Mouse (Mus musculus) ovary, adult 10 weeks (tissue): ENCODE measurements around the gene Pnmal2. TPM values are rescaled to one million over a fixed set of nuclear protein-coding genes. Genes with fewer than 3 reads are reported as not detected.

Source experiments
- polyA plus RNA-seq: library from polyadenylated mRNA; stranded (reverse); fragments of 350-450 nt; fragmentation: Illumina TruSeq; extraction: RNeasy Lipid Tissue Mini Kit (QIAGEN cat#74804); gene quantifications from one replicate; pipeline ENCODE4 v1.2.3, GENCODE M21; 2014

The Pnmal2 gene
- polyA plus RNA-seq, result 4.2 TPM

GRCm38 (mm10) chr7:16944061-16944807, at the start of gene Pnmal2:
Pnmal2 (plus strand) TSS chr7:16944682.

GRCm38 (mm10) chr7:16906281-16906680, 38.2 kb upstream of the Pnmal2 start, which contains the start of gene Ptgir:
Ptgir (plus strand) TSS chr7:16906490.

GRCm38 (mm10) chr7:16924037-16924834, 20.2 kb upstream of the Pnmal2 start, which contains the start of gene Calm3:
Calm3 (minus strand) TSS chr7:16924114.

GRCm38 (mm10) chr7:16959539-16960187, 15.2 kb downstream of the Pnmal2 start, which contains the start of gene Pnmal1:
Pnmal1 (plus strand) TSS chr7:16959679.

GRCm38 (mm10) chr7:16982859-16983568, 38.5 kb downstream of the Pnmal2 start, which contains the start of gene Gm42372:
Gm42372 (plus strand) TSS chr7:16983086.

GRCm38 (mm10) chr7:16992451-16992807, 47.9 kb downstream of the Pnmal2 start, which contains the start of gene Ccdc8:
Ccdc8 (plus strand) TSS chr7:16992708.

Other genes starting within 250 kb of the Pnmal2 start
- not detected for gene Ceacam9, start 222.8 kb upstream of the Pnmal2 start, polyA plus RNA-seq
- 64.2 TPM for gene Ap2s1, start 206.3 kb upstream of the Pnmal2 start, polyA plus RNA-seq
- 7.4 TPM for gene Slc1a5, start 163.3 kb upstream of the Pnmal2 start, polyA plus RNA-seq
- gene Strn4, start 128.8 kb upstream of the Pnmal2 start, polyA plus RNA-seq, result 27.4 TPM
- 7.8 TPM for gene Fkrp, start 128.0 kb upstream of the Pnmal2 start, polyA plus RNA-seq
- 0.46 TPM for gene Prkd2, start 101.8 kb upstream of the Pnmal2 start, polyA plus RNA-seq
- gene Dact3, start 69.4 kb upstream of the Pnmal2 start, polyA plus RNA-seq, result 3.2 TPM
- 0.57 TPM for gene Gng8, start 52.9 kb upstream of the Pnmal2 start, polyA plus RNA-seq
- gene Ptgir, start 38.2 kb upstream of the Pnmal2 start, polyA plus RNA-seq, result 1.7 TPM
- gene Calm3, start 20.6 kb upstream of the Pnmal2 start, polyA plus RNA-seq, result 30.5 TPM
- gene Pnmal1, start 15.0 kb downstream of the Pnmal2 start, polyA plus RNA-seq, result 1.6 TPM
- gene Gm42372, start 38.4 kb downstream of the Pnmal2 start, polyA plus RNA-seq, result not detected
- gene Ccdc8, start 48.0 kb downstream of the Pnmal2 start, polyA plus RNA-seq, result 8.7 TPM
- 7.8 TPM for gene Ppp5c, start 83.2 kb downstream of the Pnmal2 start, polyA plus RNA-seq
- gene Hif3a, start 117.7 kb downstream of the Pnmal2 start, polyA plus RNA-seq, result 1.7 TPM
- not detected for gene Psg16, start 129.4 kb downstream of the Pnmal2 start, polyA plus RNA-seq
- gene Ceacam3, start 205.6 kb downstream of the Pnmal2 start, polyA plus RNA-seq, result not detected